Mouse (Mus musculus): ENCODE results near the gene Syt1. TPM values are rescaled to one million over a fixed set of nuclear protein-coding genes. Genes with fewer than 3 reads are reported as not detected.

Syt1 gene
- polyA plus RNA-seq, 1 experiment from 2014 or later, result 1.5 TPM

GRCm38 (mm10) chr10:108455883-108456282, 554.9 kb downstream of the Syt1 start:
- no peak for ATAC-seq (replicated peaks; ENCODE audit: insufficient number of reproducible peaks, low FRiP score, low TSS enrichment)
- no peak overlapping the region for H3K9ac ChIP-seq (ENCODE audit: low read depth, low read length)
- no peaks in the 10 kb centered on the region for H3K27me3 ChIP-seq (ENCODE audit: control insufficient read depth, insufficient read depth, low read length)
- H3K9me3 ChIP-seq (replicated peaks; ENCODE audit: control insufficient read depth, low read length), result no peaks in the 10 kb centered on the region
- WGBS (ENCODE audit: insufficient replicate concordance), result 79% methylated on average over 2 of the region's 2 CpGs
- peaks cover 5% of the 10 kb centered on the region; the same call in 1 of the 2 replicates for H3K4me1 ChIP-seq (ENCODE audit: control insufficient read depth, insufficient read depth, low read length)
- no peaks in the 10 kb centered on the region for H3K36me3 ChIP-seq (ENCODE audit: control insufficient read depth, insufficient read depth, low read length)
- H3K4me2 ChIP-seq, result no peak overlapping the region
- no peak overlapping the region for H3K4me3 ChIP-seq (ENCODE audit: low read depth, low read length)
- H3K27ac ChIP-seq (ENCODE audit: low read depth, low read length), result no peak overlapping the region

GRCm38 (mm10) chr10:108455204-108455603, 555.6 kb downstream of the Syt1 start:
- no peak for ATAC-seq (replicated peaks; ENCODE audit: insufficient number of reproducible peaks, low FRiP score, low TSS enrichment)
- H3K27ac ChIP-seq (ENCODE audit: low read depth, low read length), result no peak overlapping the region
- H3K9ac ChIP-seq (ENCODE audit: low read depth, low read length), result no peak overlapping the region
- H3K4me1 ChIP-seq (ENCODE audit: control insufficient read depth, insufficient read depth, low read length), result peaks cover 5% of the 10 kb centered on the region; the same call in 1 of the 2 replicates
- no peak overlapping the region for H3K4me3 ChIP-seq (ENCODE audit: low read depth, low read length)
- H3K36me3 ChIP-seq (ENCODE audit: control insufficient read depth, insufficient read depth, low read length), result no peaks in the 10 kb centered on the region
- 42% methylated on average over 10 of the region's 10 CpGs for WGBS (ENCODE audit: insufficient replicate concordance)
- no peaks in the 10 kb centered on the region for H3K9me3 ChIP-seq (replicated peaks; ENCODE audit: control insufficient read depth, low read length)
- no peak overlapping the region for H3K4me2 ChIP-seq
- H3K27me3 ChIP-seq (ENCODE audit: control insufficient read depth, insufficient read depth, low read length), result no peaks in the 10 kb centered on the region

DNA sequence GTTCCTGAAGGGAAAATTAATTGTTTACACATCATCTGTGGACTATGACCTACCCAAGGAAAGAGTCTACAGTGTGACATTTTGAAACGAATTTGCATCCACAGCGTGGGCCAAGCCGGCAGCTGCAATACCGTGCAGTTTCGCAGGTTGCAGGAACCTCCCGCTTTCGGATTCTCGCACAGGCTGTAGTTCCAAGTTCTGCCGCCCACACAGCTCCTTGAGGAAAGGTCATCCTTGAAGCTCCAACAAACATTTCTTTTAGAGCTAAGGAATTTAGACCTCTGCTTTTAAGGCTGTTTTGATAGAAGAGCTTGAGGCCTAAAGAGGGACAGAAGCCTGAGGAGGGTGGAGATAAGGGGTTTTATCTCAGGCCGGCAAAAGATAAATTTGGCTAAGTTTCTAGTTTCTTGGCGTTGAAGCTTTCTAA, 556.1 kb downstream of the Syt1 start:
- H3K4me3 ChIP-seq (ENCODE audit: low read depth, low read length), result no peak overlapping the region
- peaks cover 5% of the 10 kb centered on the region; the same call in 1 of the 2 replicates for H3K4me1 ChIP-seq (ENCODE audit: control insufficient read depth, insufficient read depth, low read length)
- no peak overlapping the region for H3K9ac ChIP-seq (ENCODE audit: low read depth, low read length)
- H3K36me3 ChIP-seq (ENCODE audit: control insufficient read depth, insufficient read depth, low read length), result no peaks in the 10 kb centered on the region
- no peaks in the 10 kb centered on the region for H3K27me3 ChIP-seq (ENCODE audit: control insufficient read depth, insufficient read depth, low read length)
- no peaks in the 10 kb centered on the region for H3K9me3 ChIP-seq (replicated peaks; ENCODE audit: control insufficient read depth, low read length)
- H3K27ac ChIP-seq (ENCODE audit: low read depth, low read length), result 0 out of 2 replicates have a peak overlapping the region, but pooled peaks have one; percentile 10
- no peak for ATAC-seq (replicated peaks; ENCODE audit: insufficient number of reproducible peaks, low FRiP score, low TSS enrichment)
- no peak overlapping the region for H3K4me2 ChIP-seq
- WGBS (ENCODE audit: insufficient replicate concordance), result 40% methylated on average over 11 of the region's 11 CpGs

DNA sequence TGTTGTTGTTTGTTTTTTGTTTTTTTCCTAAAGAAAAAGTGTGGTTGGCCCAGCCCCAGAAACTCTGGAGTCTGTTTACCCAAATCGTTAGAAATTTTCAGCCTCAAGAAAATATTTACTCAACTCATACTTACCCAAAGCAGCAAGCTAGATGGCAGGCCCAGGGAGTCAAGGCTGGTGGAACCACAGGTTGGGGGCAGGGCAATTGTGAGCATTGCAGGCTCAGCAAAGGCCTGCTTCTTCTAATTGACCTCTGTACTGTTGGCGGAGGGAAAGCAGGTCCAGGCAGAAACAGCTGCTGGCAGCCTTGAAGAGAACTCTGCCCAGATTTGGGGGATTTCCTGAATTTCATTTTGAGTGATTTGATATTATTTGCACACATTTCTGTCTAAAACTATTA, 557.2 kb downstream of the Syt1 start:
- Histone ChIP-seq H3K27me3 (ENCODE audit: control insufficient read depth, insufficient read depth, low read length) (no peaks in the 10 kb centered on the region), H3K36me3 (ENCODE audit: control insufficient read depth, insufficient read depth, low read length) (no peaks in the 10 kb centered on the region), H3K4me3 (ENCODE audit: low read depth, low read length) (no peak overlapping the region), H3K9ac (ENCODE audit: low read depth, low read length) (no peak overlapping the region), H3K4me2 (no peak overlapping the region), H3K9me3 (replicated peaks; ENCODE audit: control insufficient read depth, low read length) (no peaks in the 10 kb centered on the region), H3K27ac (ENCODE audit: low read depth, low read length) (no peak overlapping the region), H3K4me1 (ENCODE audit: control insufficient read depth, insufficient read depth, low read length) (peaks cover 5% of the 10 kb centered on the region; the same call in 1 of the 2 replicates)
- WGBS (ENCODE audit: insufficient replicate concordance), result 52% methylated on average over 2 of the region's 2 CpGs
- ATAC-seq (replicated peaks; ENCODE audit: insufficient number of reproducible peaks, low FRiP score, low TSS enrichment), result no peak

DNA sequence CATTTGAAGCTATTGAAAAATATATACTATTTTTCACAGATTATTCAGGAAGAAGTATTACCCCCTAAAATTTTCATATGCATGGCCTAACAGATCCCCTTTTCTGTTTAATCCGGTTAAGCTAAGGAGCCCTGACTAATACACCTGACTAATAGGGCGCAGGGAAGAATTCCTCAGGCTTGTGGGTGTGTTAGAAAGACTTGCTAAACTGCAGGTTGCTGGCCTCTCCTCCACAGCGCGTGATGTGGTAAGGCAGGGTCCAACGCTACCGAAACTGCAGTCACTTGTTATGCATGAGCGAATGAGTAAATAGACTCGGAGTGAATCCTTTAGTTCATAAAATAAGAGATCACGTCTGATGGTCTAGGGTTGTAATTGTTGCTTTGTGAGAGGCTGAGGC, 558.4 kb downstream of the Syt1 start:
- Histone ChIP-seq H3K4me1 (ENCODE audit: control insufficient read depth, insufficient read depth, low read length) (peaks cover 5% of the 10 kb centered on the region; the same call in 1 of the 2 replicates), H3K4me2 (no peak overlapping the region), H3K9ac (ENCODE audit: low read depth, low read length) (no peak overlapping the region), H3K27ac (ENCODE audit: low read depth, low read length) (no peak overlapping the region), H3K36me3 (ENCODE audit: control insufficient read depth, insufficient read depth, low read length) (no peaks in the 10 kb centered on the region), H3K27me3 (ENCODE audit: control insufficient read depth, insufficient read depth, low read length) (no peaks in the 10 kb centered on the region), H3K4me3 (ENCODE audit: low read depth, low read length) (no peak overlapping the region), H3K9me3 (replicated peaks; ENCODE audit: control insufficient read depth, low read length) (no peaks in the 10 kb centered on the region)
- ATAC-seq (replicated peaks; ENCODE audit: insufficient number of reproducible peaks, low FRiP score, low TSS enrichment), result no peak
- WGBS (ENCODE audit: insufficient replicate concordance), result 90% methylated on average over 9 of the region's 9 CpGs

GRCm38 (mm10) chr10:108451516-108451915, 559.3 kb downstream of the Syt1 start:
- H3K9me3 ChIP-seq (replicated peaks; ENCODE audit: control insufficient read depth, low read length), result no peaks in the 10 kb centered on the region
- peaks cover 10% of the 10 kb centered on the region; the same call in 1 of the 2 replicates for H3K4me1 ChIP-seq (ENCODE audit: control insufficient read depth, insufficient read depth, low read length)
- no peak overlapping the region for H3K27ac ChIP-seq (ENCODE audit: low read depth, low read length)
- H3K36me3 ChIP-seq (ENCODE audit: control insufficient read depth, insufficient read depth, low read length), result no peaks in the 10 kb centered on the region
- H3K9ac ChIP-seq (ENCODE audit: low read depth, low read length), result no peak overlapping the region
- no peaks in the 10 kb centered on the region for H3K27me3 ChIP-seq (ENCODE audit: control insufficient read depth, insufficient read depth, low read length)
- 83% methylated on average over 8 of the region's 8 CpGs for WGBS (ENCODE audit: insufficient replicate concordance)
- no peak overlapping the region for H3K4me3 ChIP-seq (ENCODE audit: low read depth, low read length)
- H3K4me2 ChIP-seq, result no peak overlapping the region
- ATAC-seq (replicated peaks; ENCODE audit: insufficient number of reproducible peaks, low FRiP score, low TSS enrichment), result no peak

DNA sequence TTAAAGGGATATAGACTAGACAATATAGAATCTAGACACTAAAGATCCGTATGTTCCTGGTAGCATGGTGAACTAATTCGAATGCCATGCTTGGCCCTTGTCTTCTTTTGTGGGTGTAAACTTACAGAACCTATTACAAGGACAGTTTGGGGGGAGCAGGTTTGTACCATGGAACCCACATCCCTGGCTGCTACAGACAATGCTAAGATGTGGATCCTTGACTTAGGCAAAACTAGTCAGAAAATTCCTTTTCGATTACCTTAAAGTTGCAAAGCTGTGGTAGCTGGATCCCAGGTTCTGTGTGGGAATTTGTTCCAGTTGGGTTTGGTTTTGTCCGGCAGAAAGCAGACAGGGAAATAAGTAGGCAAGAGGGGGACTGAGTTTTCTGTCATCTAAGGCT, 560.4 kb downstream of the Syt1 start:
- Histone ChIP-seq H3K36me3 (ENCODE audit: control insufficient read depth, insufficient read depth, low read length) (no peaks in the 10 kb centered on the region), H3K9me3 (replicated peaks; ENCODE audit: control insufficient read depth, low read length) (no peaks in the 10 kb centered on the region), H3K27me3 (ENCODE audit: control insufficient read depth, insufficient read depth, low read length) (no peaks in the 10 kb centered on the region), H3K4me2 (no peak overlapping the region), H3K9ac (ENCODE audit: low read depth, low read length) (no peak overlapping the region), H3K27ac (ENCODE audit: low read depth, low read length) (no peak overlapping the region), H3K4me1 (ENCODE audit: control insufficient read depth, insufficient read depth, low read length) (peaks cover 12% of the 10 kb centered on the region), H3K4me3 (ENCODE audit: low read depth, low read length) (no peak overlapping the region)
- WGBS (ENCODE audit: insufficient replicate concordance), result 77% methylated on average over 4 of the region's 4 CpGs
- no peak for ATAC-seq (replicated peaks; ENCODE audit: insufficient number of reproducible peaks, low FRiP score, low TSS enrichment)

DNA sequence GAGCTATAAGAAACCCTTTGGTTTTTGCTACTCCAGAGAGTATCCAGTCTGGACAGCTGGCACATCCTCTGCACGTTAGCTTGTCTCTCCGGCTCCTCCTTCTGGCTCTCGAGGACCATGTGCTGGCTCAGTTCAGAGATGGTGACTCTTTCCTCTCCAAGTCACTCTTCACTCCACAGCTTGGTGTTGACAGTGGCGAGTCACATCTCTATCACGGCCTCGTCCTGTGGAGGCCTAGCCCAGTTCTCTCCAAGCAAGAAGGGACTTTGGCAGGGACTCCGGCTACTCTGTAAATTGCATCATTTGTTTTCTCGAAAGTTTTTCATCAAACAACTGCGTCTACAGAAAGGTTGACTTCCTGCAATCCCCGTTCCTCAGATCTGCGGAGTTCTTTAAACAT, 562.4 kb downstream of the Syt1 start:
- Histone ChIP-seq H3K27me3 (ENCODE audit: control insufficient read depth, insufficient read depth, low read length) (no peaks in the 10 kb centered on the region), H3K4me1 (ENCODE audit: control insufficient read depth, insufficient read depth, low read length) (peaks cover 26% of the 10 kb centered on the region), H3K9ac (ENCODE audit: low read depth, low read length) (no peak overlapping the region), H3K36me3 (ENCODE audit: control insufficient read depth, insufficient read depth, low read length) (no peaks in the 10 kb centered on the region), H3K27ac (ENCODE audit: low read depth, low read length) (no peak overlapping the region), H3K9me3 (replicated peaks; ENCODE audit: control insufficient read depth, low read length) (no peaks in the 10 kb centered on the region), H3K4me3 (ENCODE audit: low read depth, low read length) (no peak overlapping the region), H3K4me2 (no peak overlapping the region)
- ATAC-seq (replicated peaks; ENCODE audit: insufficient number of reproducible peaks, low FRiP score, low TSS enrichment), result no peak
- 57% methylated on average over 11 of the region's 11 CpGs for WGBS (ENCODE audit: insufficient replicate concordance)

All from heart, embryonic 11.5 days (tissue).